Mouse (Mus musculus): ENCODE measurements around the gene Gm20696. TPM values are rescaled to one million over a fixed set of nuclear protein-coding genes. Genes with fewer than 3 reads are reported as not detected.
A peak's percentile ranks its signal among the peaks of the same experiment; 100 is the strongest.

The Gm20696 gene
- polyA plus RNA-seq, 1 experiment from 2014 or later: 2.4 TPM

DNA sequence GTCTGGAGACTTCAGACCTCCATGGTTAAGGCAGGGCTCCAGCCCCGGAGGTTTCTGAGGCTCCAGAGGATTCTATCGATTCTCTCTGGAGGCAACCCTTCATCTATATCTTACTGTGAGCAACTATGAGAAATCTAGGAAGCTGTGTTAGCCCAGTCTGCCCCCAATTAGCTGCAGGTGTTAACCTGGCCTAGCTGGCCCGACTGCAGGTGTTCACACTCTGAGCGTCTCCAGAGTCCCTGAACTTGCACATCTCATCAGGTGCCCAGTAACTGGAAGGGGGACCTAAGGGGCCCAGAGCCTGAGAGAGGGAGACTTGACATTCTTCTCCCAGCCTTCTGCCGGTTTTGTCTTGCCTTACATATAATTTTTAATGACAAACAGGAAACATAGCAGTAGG is 278.6 kb downstream of the Gm20696 start:
- Histone ChIP-seq H3K4me3 (ENCODE audit: low read length) (no peak overlapping the region), H3K4me1 (ENCODE audit: control insufficient read depth, insufficient read depth, low read length) (peaks cover 10% of the 10 kb centered on the region), H3K9me3 (ENCODE audit: control insufficient read depth, low read length) (no peaks in the 10 kb centered on the region), H3K27me3 (replicated peaks; ENCODE audit: control insufficient read depth, insufficient read depth, low read length) (no peaks in the 10 kb centered on the region), H3K27ac (ENCODE audit: low read length) (no peak overlapping the region), H3K4me2 (ENCODE audit: low read depth, low read length) (no peak overlapping the region), H3K36me3 (ENCODE audit: control insufficient read depth, insufficient read depth, low read length) (no peaks in the 10 kb centered on the region), H3K9ac (ENCODE audit: low read depth, low read length) (no peak overlapping the region)
- ATAC-seq: no peak
- 73% methylated on average over 5 of the region's 5 CpGs for WGBS

- 86% methylated on average over 2 of the region's 2 CpGs for WGBS
- H3K9ac ChIP-seq (ENCODE audit: low read depth, low read length): no peak overlapping the region
- peak; percentile 37; the same call in 1 of the 2 replicates for ATAC-seq
Measured at GRCm38 (mm10) chr6:99385059-99385604, 281.5 kb downstream of the Gm20696 start.

GRCm38 (mm10) chr6:99383846-99384472 is 282.6 kb downstream of the Gm20696 start:
- no peaks in the 10 kb centered on the region for H3K27me3 ChIP-seq (replicated peaks; ENCODE audit: control insufficient read depth, insufficient read depth, low read length)
- no peak overlapping the region for H3K4me2 ChIP-seq (ENCODE audit: low read depth, low read length)
- H3K4me3 ChIP-seq (ENCODE audit: low read length): no peak overlapping the region
- ATAC-seq: no peak
- H3K9ac ChIP-seq (ENCODE audit: low read depth, low read length): no peak overlapping the region
- no peak overlapping the region for H3K27ac ChIP-seq (ENCODE audit: low read length)
- no peaks in the 10 kb centered on the region for H3K36me3 ChIP-seq (ENCODE audit: control insufficient read depth, insufficient read depth, low read length)
- no peaks in the 10 kb centered on the region for H3K9me3 ChIP-seq (ENCODE audit: control insufficient read depth, low read length)
- H3K4me1 ChIP-seq (ENCODE audit: control insufficient read depth, insufficient read depth, low read length): peaks cover 16% of the 10 kb centered on the region
- WGBS: 74% methylated on average over 4 of the region's 4 CpGs

More at GRCm38 (mm10) chr6:99385059-99385604, 281.5 kb downstream of the Gm20696 start:
- H3K36me3 ChIP-seq (ENCODE audit: control insufficient read depth, insufficient read depth, low read length): no peaks in the 10 kb centered on the region
- no peaks in the 10 kb centered on the region for H3K9me3 ChIP-seq (ENCODE audit: control insufficient read depth, low read length)
- H3K4me1 ChIP-seq (ENCODE audit: control insufficient read depth, insufficient read depth, low read length): peaks cover 12% of the 10 kb centered on the region
- H3K27me3 ChIP-seq (replicated peaks; ENCODE audit: control insufficient read depth, insufficient read depth, low read length): no peaks in the 10 kb centered on the region
- H3K4me3 ChIP-seq (ENCODE audit: low read length): no peak overlapping the region
- H3K27ac ChIP-seq (ENCODE audit: low read length): no peak overlapping the region
- H3K4me2 ChIP-seq (ENCODE audit: low read depth, low read length): no peak overlapping the region

- Histone ChIP-seq H3K4me2 (ENCODE audit: low read depth, low read length) (no peak overlapping the region), H3K9ac (ENCODE audit: low read depth, low read length) (no peak overlapping the region), H3K27ac (ENCODE audit: low read length) (no peak overlapping the region), H3K4me1 (ENCODE audit: control insufficient read depth, insufficient read depth, low read length) (peaks cover 33% of the 10 kb centered on the region), H3K4me3 (ENCODE audit: low read length) (no peak overlapping the region), H3K9me3 (ENCODE audit: control insufficient read depth, low read length) (no peaks in the 10 kb centered on the region), H3K27me3 (replicated peaks; ENCODE audit: control insufficient read depth, insufficient read depth, low read length) (no peaks in the 10 kb centered on the region), H3K36me3 (ENCODE audit: control insufficient read depth, insufficient read depth, low read length) (no peaks in the 10 kb centered on the region)
- peak; percentile 32; the same call in 1 of the 2 replicates for ATAC-seq
- WGBS: 64% methylated on average over 5 of the region's 5 CpGs
Measured at GRCm38 (mm10) chr6:99380146-99380545, 286.5 kb downstream of the Gm20696 start.

GRCm38 (mm10) chr6:99378997-99379710 is 287.4 kb downstream of the Gm20696 start:
- H3K27ac ChIP-seq (ENCODE audit: low read length): no peak overlapping the region

DNA sequence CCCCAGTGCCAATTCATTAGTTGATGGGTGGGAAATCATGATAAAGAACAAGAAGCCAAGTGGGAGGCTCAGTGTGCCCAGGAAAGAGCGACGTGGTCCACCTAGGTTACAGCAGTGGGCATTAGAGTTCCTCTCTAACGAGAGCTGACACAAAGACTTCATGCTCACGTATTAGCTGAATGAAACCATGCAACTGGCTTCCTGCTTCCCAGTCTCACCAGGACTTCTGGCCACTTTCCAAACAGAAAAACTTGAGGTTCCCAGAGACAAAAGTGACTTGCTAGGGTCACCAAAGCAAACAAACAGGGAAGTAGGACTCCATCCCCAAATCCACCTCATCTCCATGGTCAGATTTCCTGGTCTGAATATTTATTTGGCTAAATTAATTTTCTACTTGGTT is 288.9 kb downstream of the Gm20696 start:
- peaks cover 39% of the 10 kb centered on the region for H3K4me1 ChIP-seq (ENCODE audit: control insufficient read depth, insufficient read depth, low read length)
- no peaks in the 10 kb centered on the region for H3K27me3 ChIP-seq (replicated peaks; ENCODE audit: control insufficient read depth, insufficient read depth, low read length)
- no peaks in the 10 kb centered on the region for H3K36me3 ChIP-seq (ENCODE audit: control insufficient read depth, insufficient read depth, low read length)
- H3K27ac ChIP-seq (ENCODE audit: low read length): no peak overlapping the region
- no peak for ATAC-seq
- 68% methylated on average over 4 of the region's 4 CpGs for WGBS
- H3K4me3 ChIP-seq (ENCODE audit: low read length): no peak overlapping the region
- H3K9ac ChIP-seq (ENCODE audit: low read depth, low read length): no peak overlapping the region
- H3K9me3 ChIP-seq (ENCODE audit: control insufficient read depth, low read length): no peaks in the 10 kb centered on the region
- H3K4me2 ChIP-seq (ENCODE audit: low read depth, low read length): no peak overlapping the region

More at GRCm38 (mm10) chr6:99378997-99379710, 287.4 kb downstream of the Gm20696 start:
- H3K9me3 ChIP-seq (ENCODE audit: control insufficient read depth, low read length): no peaks in the 10 kb centered on the region
- no peak overlapping the region for H3K4me3 ChIP-seq (ENCODE audit: low read length)
- H3K4me1 ChIP-seq (ENCODE audit: control insufficient read depth, insufficient read depth, low read length): peaks cover 39% of the 10 kb centered on the region
- H3K9ac ChIP-seq (ENCODE audit: low read depth, low read length): no peak overlapping the region
- WGBS: 58% methylated on average over 7 of the region's 7 CpGs
- no peak overlapping the region for H3K4me2 ChIP-seq (ENCODE audit: low read depth, low read length)
- peak; percentile 24; the same call in 1 of the 2 replicates for ATAC-seq
- H3K36me3 ChIP-seq (ENCODE audit: control insufficient read depth, insufficient read depth, low read length): no peaks in the 10 kb centered on the region
- no peaks in the 10 kb centered on the region for H3K27me3 ChIP-seq (replicated peaks; ENCODE audit: control insufficient read depth, insufficient read depth, low read length)

- no peak overlapping the region for H3K4me3 ChIP-seq (ENCODE audit: low read length)
- peaks cover 39% of the 10 kb centered on the region for H3K4me1 ChIP-seq (ENCODE audit: control insufficient read depth, insufficient read depth, low read length)
- no peaks in the 10 kb centered on the region for H3K9me3 ChIP-seq (ENCODE audit: control insufficient read depth, low read length)
- H3K9ac ChIP-seq (ENCODE audit: low read depth, low read length): no peak overlapping the region
- 74% methylated on average over 2 of the region's 2 CpGs for WGBS
- H3K36me3 ChIP-seq (ENCODE audit: control insufficient read depth, insufficient read depth, low read length): no peaks in the 10 kb centered on the region
- no peaks in the 10 kb centered on the region for H3K27me3 ChIP-seq (replicated peaks; ENCODE audit: control insufficient read depth, insufficient read depth, low read length)
- H3K4me2 ChIP-seq (ENCODE audit: low read depth, low read length): no peak overlapping the region
- H3K27ac ChIP-seq (ENCODE audit: low read length): no peak overlapping the region
- ATAC-seq: no peak
Measured at GRCm38 (mm10) chr6:99377131-99377530, 289.5 kb downstream of the Gm20696 start.

DNA sequence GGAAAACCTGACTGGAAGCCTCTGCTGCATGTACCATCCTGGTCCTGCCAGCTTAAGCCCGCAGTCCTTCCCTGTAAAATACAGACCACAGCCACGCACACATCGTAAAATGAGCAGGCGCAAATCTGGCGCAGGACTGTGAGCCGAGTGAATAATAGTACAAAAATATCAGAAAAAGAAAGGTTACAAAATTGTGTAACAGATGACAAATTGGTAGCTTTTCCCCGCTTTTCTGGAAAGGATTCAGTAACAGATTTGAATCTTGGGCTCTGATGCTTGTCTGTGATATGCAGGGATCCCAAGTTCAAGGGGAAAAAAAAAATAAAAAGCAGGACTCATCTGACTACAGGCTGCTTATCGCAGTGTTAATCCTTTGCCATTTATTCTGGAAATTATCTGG is 289.9 kb downstream of the Gm20696 start:
- Histone ChIP-seq H3K4me3 (ENCODE audit: low read length) (no peak overlapping the region), H3K4me1 (ENCODE audit: control insufficient read depth, insufficient read depth, low read length) (peaks cover 39% of the 10 kb centered on the region), H3K4me2 (ENCODE audit: low read depth, low read length) (no peak overlapping the region), H3K27me3 (replicated peaks; ENCODE audit: control insufficient read depth, insufficient read depth, low read length) (no peaks in the 10 kb centered on the region), H3K9me3 (ENCODE audit: control insufficient read depth, low read length) (no peaks in the 10 kb centered on the region), H3K9ac (ENCODE audit: low read depth, low read length) (no peak overlapping the region), H3K36me3 (ENCODE audit: control insufficient read depth, insufficient read depth, low read length) (no peaks in the 10 kb centered on the region), H3K27ac (ENCODE audit: low read length) (no peak overlapping the region)
- WGBS: 80% methylated on average over 8 of the region's 8 CpGs
- ATAC-seq: no peak

DNA sequence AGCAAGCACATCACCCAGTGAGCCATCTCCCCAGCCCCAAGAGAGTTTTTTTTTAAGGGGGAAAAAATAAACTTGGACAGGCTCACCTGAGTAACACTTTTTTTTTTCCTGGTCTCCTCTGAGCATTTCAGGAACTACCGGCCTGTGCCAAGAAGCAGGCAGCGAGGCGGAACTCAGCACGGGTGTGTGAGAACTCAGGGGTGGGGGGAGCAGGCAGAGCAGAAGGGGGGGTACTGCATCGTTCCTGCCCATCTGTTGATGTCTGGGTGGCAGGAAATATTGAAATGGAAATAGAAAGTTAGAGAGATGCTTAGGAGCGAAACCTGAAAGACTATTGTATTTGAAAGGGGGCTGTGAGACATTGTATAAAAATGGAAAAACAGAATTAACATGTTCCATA is 290.7 kb downstream of the Gm20696 start:
- 69% methylated on average over 6 of the region's 6 CpGs for WGBS
- Histone ChIP-seq H3K9me3 (ENCODE audit: control insufficient read depth, low read length) (no peaks in the 10 kb centered on the region), H3K27ac (ENCODE audit: low read length) (0 out of 2 replicates have a peak overlapping the region, but pooled peaks have one; percentile 28), H3K4me2 (ENCODE audit: low read depth, low read length) (no peak overlapping the region), H3K4me3 (ENCODE audit: low read length) (no peak overlapping the region), H3K36me3 (ENCODE audit: control insufficient read depth, insufficient read depth, low read length) (no peaks in the 10 kb centered on the region), H3K9ac (ENCODE audit: low read depth, low read length) (no peak overlapping the region), H3K4me1 (ENCODE audit: control insufficient read depth, insufficient read depth, low read length) (peaks cover 39% of the 10 kb centered on the region), H3K27me3 (replicated peaks; ENCODE audit: control insufficient read depth, insufficient read depth, low read length) (no peaks in the 10 kb centered on the region)
- ATAC-seq: no peak

Data from intestine, embryonic 16.5 days (tissue).